Mouse (Mus musculus): ENCODE measurements around the gene Slfn4.
"Not testable (repeated sequence)": the region's sequence is repeated elsewhere in the genome, so short reads cannot be mapped to it uniquely, and the experiment has no call there.

Slfn4 gene

GRCm38 (mm10) chr11:83174948-83175539 is at the start of gene Slfn4:
Gene Slfn4, plus strand, starts transcription at chr11:83175186.
- DNase-seq, result no peak

GRCm38 (mm10) chr11:83125633-83126032 is 49.4 kb upstream of the Slfn4 start:
- DNase-seq, result not testable (repeated sequence)

GRCm38 (mm10) chr11:83137253-83137652 is 37.7 kb upstream of the Slfn4 start:
- DNase-seq, result not testable (repeated sequence)

GRCm38 (mm10) chr11:83148939-83149338 is 26.0 kb upstream of the Slfn4 start:
- DNase-seq, result not testable (repeated sequence)

DNA sequence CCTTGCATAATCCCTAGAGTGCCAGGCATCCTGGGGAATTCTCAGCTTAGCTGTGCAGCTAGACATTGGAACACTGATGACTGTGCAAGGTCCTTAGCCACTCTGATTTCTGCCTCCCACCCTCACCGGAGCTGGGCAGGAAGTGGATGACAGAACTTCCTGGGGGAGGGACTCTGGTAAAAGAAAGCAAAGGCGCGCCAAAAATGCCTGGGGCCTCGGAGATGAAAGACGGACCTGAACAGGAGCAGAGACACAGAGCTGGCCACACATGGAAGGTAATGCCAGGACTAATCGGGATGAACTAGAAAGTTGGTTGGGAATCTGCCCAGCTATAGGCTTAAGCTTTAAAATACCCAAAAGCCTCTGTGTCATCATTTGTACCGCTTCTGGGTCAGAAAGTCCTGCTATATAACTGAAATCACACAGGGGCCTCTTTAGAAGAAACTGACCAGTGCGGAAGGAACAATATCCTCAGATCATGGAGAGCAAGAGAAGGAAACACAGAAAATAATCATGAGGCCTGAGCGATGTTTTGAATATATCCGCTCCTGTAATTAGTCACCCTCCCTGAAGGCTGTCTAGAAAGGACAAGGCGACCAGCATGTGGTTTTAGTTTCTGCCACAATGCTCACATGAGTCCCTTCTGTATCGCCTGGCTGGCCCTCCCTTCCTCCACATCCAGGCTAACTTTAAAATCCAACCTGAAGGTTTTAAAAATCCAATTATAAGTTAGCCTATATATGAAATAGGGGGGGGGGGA is 16.3 kb downstream of the Slfn4 start, which contains the start of gene Slfn3:
TSS of gene Slfn3 (plus strand) at position 197 of the 760 bp plus-strand sequence.
- peak; percentile 46 to 62 for DNase-seq

DNA sequence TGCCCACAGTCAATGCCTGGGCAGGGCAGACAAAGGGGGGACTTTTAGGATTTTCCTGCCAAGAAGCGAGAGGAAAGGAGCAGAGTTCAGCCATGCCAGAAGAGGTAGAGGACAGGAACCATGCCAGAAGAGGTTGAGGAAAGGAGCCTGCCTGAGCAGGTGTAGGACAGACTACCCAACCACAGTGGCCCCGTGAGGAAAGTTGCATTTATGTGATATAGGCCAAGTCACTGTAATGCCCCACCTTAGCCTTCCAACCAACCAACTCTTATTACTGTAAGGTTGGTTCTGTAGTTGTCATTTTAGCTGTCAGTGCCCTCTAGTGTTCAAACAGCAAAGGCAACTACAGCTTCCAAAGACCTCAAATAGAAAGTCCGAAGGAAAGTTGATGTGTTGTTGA is 17.0 kb downstream of the Slfn4 start:
- peak in 1 of 2 experiments; percentile 11 for DNase-seq

DNA sequence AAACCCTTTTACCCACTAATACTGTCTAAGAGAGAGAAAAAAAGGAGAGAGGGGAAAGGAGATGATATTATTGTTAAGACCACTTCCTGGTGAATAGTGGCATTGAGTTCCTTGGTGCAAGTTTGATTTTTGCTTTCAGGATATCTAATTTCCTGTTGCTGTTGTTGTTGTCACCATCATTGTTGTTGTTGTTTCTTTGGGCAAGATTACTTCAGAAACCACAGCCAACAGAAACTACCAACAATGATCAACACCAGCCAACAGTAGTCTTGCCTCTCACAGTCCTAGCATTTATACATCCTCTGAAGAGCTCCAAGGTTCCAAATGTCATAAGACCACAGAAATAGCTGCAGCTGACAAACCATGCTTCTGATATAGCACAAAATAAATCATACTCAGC is 30.0 kb downstream of the Slfn4 start:
- DNase-seq, result no peak

- no peak for DNase-seq
These were observed 41.1 kb downstream of the Slfn4 start for GRCm38 (mm10) chr11:83216119-83216518.

DNA sequence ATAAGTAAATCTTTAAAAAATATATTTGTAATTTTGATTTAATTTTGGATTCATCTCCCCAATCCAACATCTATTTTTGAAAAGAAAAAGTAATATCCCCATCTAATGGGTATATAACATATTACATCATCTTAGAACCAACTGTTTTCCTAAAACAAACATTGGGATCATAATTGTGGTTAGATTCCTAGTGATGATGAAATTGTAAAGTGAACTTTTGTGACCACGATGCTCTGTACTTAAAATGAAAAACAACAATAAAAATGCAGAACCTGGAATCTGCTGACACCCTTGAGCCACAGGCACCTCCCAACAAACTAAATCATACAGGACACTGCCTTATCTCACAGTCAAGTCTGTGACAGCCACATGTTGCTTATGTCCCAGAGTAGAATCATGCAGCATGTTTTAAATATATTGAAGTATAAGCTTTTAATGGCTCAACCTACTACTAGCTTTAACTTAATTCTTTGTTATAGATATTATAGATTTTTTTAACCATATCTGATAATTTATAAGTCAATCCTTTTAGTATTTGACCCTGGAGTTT is 46.4 kb downstream of the Slfn4 start:
- no peak for DNase-seq

- DNase-seq, result peak in 1 of 2 experiments; percentile 28
These were observed 48.4 kb downstream of the Slfn4 start for GRCm38 (mm10) chr11:83223367-83223766.

GRCm38 (mm10) chr11:83223793-83224192 is 48.8 kb downstream of the Slfn4 start:
- not testable (repeated sequence) for DNase-seq

DNA sequence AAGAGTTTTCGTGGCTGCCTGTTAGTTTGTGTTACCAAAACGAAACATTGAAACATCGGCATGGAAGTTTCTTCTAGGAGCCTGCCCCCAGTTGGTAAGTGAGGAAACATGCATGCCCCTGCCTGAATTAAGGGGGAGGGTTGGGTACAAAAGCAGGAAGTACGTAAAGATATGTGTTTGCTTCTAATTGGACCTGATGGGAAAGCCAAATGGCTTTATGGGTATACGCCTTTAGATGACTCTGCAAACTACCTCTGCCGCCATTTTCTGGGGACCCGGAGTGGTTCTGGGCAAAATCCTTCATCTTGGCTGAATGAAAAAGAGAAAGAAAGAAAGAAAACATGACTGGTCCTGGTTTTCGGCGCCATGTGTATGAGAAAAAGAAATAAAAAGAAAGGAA is 49.2 kb downstream of the Slfn4 start:
- DNase-seq, result peak in 1 of 2 experiments; percentile 14

DNA sequence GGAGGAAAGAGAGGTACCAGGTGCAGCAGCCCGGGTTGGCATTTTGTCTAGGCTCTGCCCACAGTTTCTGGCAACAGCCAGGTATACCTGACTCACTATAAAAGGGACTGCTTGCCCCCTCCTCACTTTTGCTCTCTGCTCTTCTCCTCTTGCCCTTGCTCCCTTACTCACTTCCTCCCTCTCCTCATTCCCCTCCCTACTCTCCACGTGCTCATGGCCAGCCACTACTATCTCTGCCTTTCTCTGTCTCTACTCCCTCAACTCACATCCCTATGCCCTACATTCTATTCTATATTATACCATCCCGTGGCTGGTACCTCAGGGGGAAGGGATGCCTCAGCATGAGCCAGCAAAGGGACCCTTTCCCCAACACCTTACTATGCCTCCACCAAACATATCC is 49.8 kb downstream of the Slfn4 start:
- DNase-seq, result no peak

GRCm38 (mm10) chr11:83225371-83225960 is 50.5 kb downstream of the Slfn4 start:
- no peak for DNase-seq

DNA sequence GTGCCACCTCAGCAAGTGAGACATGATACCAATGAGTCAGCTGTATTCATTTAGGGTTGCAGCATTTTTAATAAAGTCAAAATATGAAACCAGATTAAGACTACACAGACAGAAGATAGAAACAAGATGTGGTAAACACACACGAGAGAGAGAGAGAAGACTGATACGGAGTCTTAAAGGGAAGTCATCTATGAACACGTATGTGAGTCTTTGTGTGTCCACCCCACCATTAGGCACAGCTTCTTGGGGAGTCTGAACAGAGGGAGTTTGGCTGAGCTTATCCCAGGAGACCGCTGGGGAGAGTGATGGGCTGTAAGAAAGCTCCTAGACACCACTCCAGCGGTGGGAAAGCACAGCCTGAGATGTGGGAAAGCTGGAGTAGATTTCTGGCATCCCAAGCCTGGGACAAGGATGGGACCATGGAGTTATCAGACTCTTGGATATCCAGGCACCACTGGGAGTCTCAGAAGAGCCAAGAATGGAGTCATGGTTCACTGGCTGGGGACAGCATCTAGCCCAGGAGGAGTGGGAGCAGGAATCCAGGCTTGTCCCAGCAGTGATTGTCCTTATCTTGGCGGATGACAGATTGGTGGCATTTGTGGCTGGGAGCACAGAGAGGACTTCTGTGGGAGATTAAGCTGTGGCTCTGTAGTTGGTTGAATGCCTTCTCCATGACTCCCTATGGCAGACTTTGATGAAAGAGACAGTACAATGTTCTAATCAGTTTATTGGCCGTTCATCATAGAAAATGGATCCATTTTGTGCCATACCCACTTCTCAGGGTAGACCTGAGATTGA is 53.1 kb downstream of the Slfn4 start:
- no peak for DNase-seq

GRCm38 (mm10) chr11:83230966-83231365 is 56.0 kb downstream of the Slfn4 start:
- DNase-seq, result no peak

DNA sequence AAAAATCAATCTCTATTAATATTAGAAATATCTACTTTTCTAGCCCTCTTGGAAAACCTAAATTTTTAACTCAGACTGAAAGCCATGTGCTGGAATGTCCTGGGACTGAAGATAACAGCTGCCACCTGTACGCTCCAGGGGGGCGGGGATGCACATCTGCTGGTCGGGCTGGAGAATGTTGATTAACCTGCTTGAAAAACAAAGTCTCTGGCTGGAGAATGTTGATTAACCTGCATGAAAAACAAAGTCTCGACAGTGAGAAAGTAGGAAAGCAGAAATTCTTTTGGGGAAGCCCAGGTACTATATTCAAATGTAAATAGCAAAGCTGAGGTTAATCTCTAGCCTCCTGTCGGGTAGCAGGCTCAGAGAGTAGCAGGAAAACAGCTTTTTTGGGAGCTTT is 58.6 kb downstream of the Slfn4 start:
- DNase-seq, result not testable (repeated sequence)

GRCm38 (mm10) chr11:83237390-83237789 is 62.4 kb downstream of the Slfn4 start:
- DNase-seq, result not testable (repeated sequence)

- no peak for DNase-seq
These were observed 63.4 kb downstream of the Slfn4 start for GRCm38 (mm10) chr11:83238389-83238788.

DNA sequence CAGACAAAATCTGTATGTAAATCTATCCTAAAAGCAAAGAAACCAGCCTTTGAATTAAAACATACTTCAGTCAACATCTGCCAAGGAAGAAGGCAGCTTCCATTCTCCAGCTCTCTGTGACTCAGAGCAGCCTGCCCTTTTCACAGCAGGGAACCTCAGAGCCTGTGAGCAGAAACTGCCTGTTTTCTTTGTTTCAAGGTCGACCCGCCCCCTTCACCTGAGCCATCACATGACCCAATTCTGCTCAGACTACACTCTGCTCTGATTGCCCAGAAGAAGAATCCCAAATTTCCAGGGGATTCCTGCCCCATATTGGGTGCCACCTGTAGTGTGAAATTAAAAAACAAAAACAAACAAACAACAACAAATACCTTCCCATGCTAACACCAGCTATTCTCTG is 64.8 kb downstream of the Slfn4 start:
- no peak for DNase-seq

Measured in lung, postnatal 4 days (tissue).